25 mouse cellular contexts compared by ENCODE assay signal in the genomic region with DNA sequence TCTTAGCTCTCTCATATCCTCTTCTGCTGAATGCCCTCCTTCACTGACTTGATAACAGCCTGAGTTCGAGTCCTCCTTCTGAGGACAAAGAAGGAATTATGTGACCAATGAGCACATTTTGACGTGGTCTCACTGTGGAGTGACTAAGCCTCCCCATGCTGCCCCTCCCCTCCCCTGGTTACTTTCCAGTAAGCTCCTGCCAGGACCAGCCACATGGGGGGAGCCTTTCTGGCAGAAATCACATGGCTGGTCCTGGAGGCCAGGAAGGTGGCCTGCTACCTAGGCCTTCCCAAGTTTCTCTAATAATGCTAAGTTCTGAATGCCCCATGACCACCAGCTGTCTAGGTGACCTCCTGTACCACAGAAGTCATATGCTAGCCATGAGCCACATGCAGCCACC. TPM values are rescaled to one million over a fixed set of nuclear protein-coding genes. Genes with fewer than 3 reads are reported as not detected.
"Had no signal": no experiment of that assay in that cellular context is flagged by ENCODE, and none has a peak within 500 bp of the region (broad histone marks: within the 10 kb centered on the region; RNA-seq: fewer than 3 reads in every experiment).

No protein-coding gene starts in this region.

- H3K4me2 ChIP-seq: limb, embryonic 12.5 days; limb, embryonic 15.5 days; liver, embryonic 11.5 days; lung, embryonic 14.5 days; midbrain, embryonic 12.5 days; neural tube, embryonic 13.5 days; stomach, embryonic 15.5 days had no signal

- ATAC-seq: liver, postnatal 0 days; midbrain, embryonic 16.5 days had no signal

- H3K4me3 ChIP-seq: left cerebral cortex, adult 2 months; limb, embryonic 12.5 days; limb, embryonic 15.5 days; midbrain, embryonic 12.5 days; myocyte; neural tube, embryonic 13.5 days; stomach, embryonic 15.5 days had no signal

- DNase-seq: kidney, adult 9 months; kidney, postnatal 14 days; kidney, postnatal 4 days; layer of hippocampus, adult 9-11 months; layer of hippocampus, postnatal 36 days; liver, postnatal 0 days; lung, embryonic 14.5 days; retina, postnatal 1 day; right cerebral cortex, postnatal 25 days; spleen, adult 18-20 months; thymus, postnatal 25 days had no signal

- H3K36me3 ChIP-seq: limb, embryonic 12.5 days; limb, embryonic 15.5 days; neural tube, embryonic 13.5 days; stomach, embryonic 15.5 days had no signal

- H3K9ac ChIP-seq: limb, embryonic 12.5 days; limb, embryonic 15.5 days; liver, embryonic 14.5 days; liver, postnatal 0 days; lung, embryonic 14.5 days; midbrain, embryonic 12.5 days; neural tube, embryonic 13.5 days; stomach, embryonic 15.5 days had no signal

- H3K9me3 ChIP-seq: limb, embryonic 12.5 days; limb, embryonic 15.5 days; midbrain, embryonic 12.5 days; neural tube, embryonic 13.5 days; stomach, embryonic 15.5 days had no signal

- H3K4me1 ChIP-seq: limb, embryonic 12.5 days; limb, embryonic 15.5 days; midbrain, embryonic 12.5 days; stomach, embryonic 15.5 days had no signal

- H3K27ac ChIP-seq: left cerebral cortex, adult 2 months; limb, embryonic 12.5 days; limb, embryonic 15.5 days; liver, embryonic 14.5 days; macrophage; midbrain, embryonic 12.5 days; neural tube, embryonic 13.5 days; stomach, embryonic 15.5 days had no signal

- H3K27me3 ChIP-seq: limb, embryonic 15.5 days; midbrain, embryonic 12.5 days; neural tube, embryonic 13.5 days; stomach, embryonic 15.5 days had no signal

RNA-seq across cellular contexts. Expression of gene Wnt7a, which starts 27.3 kb away (rescaled TPM):
- total RNA-seq: megakaryocyte, adult 5-6 weeks; monocyte, adult 5-6 weeks; neutrophil, adult 5-6 weeks had no signal
- polyA plus RNA-seq: liver, embryonic 14.5 days; macrophage; myocyte had no signal
